Mouse (Mus musculus) telencephalon, adult 2 months (tissue): Measurements from ENCODE around the gene Rps19.
A peak's percentile ranks its signal among the peaks of the same experiment; 100 is the strongest.

Experiments used
- DNase-seq: peaks from one replicate; pipeline ENCODE4 v3.0.0-alpha.2; 2011; ENCODE audit warnings: low read depth, low spot score

Gene Rps19

DNA sequence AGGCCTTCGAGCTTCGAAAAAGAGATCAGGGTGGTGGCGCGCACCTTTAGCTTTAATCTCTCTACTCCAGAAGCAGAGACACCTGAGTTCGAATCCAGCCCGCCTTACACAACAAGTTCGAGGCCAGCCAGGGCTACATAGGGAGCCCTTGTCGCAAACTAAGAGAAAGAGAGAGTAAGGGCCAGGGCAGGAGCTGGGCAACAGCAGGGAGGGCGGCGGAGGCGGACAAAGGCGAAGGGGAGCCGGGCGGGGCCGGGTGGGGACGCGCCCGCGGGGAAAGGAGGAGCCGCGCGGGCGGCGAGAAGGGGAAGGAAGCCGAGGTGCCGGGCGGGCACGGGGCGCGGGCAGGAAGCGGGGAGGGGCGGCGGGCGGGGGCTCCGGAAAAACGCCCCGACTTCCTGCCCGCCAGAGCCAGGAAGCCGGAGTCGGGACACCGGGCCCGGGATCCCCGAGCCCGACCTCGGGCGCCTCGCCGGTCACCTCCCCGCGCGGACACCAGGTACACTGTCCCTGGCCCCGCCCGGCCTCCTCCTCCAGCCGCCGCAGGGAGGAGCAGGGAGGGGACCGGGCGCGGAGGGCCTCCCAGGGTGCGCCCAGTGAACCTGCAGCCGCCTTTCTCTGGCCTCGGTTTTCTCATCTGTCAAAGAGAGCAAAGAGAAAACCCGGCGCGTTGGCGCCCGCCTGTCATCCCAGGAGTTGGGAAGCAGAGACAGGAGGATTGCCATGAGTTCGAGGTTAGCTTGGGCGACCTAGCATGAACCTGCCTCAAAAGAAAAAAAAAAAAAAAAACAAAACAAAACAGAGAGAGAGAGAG is 18.7 kb downstream of the Rps19 start, which contains the start of gene Arhgef1:
TSS of gene Arhgef1 (plus strand) at position 283 of the 814 bp plus-strand sequence.
- no peak for DNase-seq

DNA sequence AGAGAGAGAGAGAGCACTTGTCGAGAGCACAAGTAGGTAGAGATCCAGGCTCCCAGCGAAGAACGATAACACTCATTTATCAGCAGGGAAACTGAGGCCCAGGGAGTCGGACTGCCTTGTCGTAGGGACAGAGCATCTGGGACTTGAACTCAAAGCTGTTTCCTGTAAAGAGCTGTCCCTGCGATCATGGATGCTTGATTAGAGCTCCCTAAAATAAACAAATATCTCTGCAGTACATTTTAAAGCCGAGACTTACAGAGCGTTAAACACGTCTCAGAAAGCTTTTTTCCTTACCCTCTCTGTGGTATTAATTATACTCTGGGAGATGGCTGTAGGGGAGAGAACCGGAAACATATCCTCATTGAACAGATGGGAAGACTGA is 19.3 kb downstream of the Rps19 start:
- no peak for DNase-seq

DNA sequence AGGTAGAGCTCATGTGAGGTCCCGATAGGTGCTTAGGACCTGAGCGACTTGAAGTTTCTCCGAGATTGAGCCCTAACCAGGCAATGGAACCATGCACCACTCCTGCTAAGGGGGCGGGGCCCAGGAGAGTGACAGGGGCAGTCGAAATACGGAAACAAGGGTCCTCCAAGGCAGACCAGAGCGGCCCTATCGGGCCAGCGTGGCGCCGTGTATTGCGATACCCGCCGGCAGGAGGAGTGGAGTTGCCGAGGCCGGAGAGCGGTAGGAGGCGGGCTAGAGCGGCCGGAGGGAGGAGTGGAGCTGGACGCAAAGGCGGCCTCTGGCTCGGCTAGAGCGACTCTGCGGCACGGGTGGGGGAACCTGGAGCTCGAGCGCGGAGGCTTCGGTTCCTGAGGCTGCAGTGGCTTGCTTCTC is 19.9 kb downstream of the Rps19 start:
- peak; percentile 98 for DNase-seq

DNA sequence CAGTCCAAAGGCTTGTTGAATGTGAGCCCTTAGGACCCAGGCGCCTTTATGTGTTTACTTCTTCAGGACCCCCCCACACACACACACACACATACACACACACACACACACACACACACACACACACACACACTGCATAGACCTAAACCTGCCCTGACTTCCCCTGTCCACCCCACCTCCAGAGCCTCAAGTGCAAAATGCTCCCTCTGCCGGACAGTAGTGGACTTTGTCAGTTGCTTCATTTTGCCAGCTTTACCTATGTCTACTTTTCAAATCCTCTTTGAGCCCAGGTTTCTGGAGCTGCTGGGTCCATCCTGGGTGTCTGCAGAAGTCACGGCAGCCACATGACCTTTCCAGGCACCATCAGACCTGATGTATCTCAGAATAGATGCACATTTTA is 20.8 kb downstream of the Rps19 start:
- no peak for DNase-seq

DNA sequence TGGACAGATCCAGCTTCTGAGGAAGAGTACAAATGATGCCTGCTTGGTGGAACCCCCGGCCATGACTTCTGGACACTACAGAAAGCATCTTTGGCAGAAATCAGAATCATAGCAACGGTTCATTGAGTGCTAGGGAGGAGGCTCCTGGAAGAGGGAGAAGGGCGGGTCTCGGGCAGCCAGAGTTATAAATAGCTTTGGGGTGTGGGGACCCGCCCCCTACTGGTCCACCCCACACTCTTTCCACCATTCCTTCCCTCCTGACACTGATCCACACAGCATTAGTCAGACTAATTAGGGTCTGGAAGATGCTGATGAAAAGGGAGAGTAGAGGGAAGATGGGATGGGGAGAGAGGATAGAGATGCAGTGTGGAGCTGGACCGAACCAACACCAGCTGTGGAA is 22.4 kb downstream of the Rps19 start:
- DNase-seq = no peak

DNA sequence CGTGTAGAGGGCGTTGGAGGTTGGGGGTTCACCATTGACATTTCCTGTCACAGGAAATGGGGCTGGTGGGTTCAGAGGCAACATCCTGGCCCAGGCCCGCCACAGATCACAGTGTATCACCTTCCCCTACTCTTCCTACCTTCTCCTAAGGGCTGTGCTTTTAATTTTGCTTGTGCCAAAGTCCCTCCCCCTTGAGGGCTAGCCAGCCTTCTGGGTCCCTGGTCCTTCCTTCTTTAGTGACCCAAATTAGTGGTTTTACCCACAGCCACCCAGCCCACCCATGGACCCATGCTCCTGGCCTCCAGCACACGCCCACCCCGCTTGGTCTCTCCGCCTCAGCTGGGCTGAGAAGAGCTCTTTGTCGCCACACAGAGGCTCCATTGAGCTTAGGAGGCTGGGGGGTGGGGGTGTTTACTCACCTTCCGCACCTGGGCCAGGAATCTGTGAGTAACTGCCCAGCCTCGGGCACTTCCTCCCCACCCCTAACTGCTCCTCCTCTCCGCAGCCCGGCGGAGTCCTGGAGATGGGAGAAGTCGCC is 23.1 kb downstream of the Rps19 start:
- no peak for DNase-seq

DNA sequence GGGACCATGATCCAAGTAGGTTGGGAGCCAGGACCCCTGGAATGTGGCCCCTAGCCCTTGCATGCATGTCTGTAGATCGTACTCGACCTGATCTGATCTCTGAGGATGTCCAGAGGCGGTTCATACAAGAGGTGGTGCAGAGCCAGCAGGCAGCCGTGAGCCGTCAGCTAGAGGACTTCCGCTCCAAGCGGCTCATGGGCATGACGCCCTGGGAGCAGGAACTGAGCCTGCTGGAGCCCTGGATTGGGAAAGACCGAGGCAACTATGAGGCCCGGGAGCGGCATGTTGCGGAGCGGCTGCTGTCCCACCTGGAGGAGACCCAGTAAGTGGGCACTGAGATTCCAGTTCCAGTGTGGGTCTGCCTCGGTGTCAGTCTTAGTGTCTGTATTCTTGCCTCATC is 28.3 kb downstream of the Rps19 start:
- no peak for DNase-seq

DNA sequence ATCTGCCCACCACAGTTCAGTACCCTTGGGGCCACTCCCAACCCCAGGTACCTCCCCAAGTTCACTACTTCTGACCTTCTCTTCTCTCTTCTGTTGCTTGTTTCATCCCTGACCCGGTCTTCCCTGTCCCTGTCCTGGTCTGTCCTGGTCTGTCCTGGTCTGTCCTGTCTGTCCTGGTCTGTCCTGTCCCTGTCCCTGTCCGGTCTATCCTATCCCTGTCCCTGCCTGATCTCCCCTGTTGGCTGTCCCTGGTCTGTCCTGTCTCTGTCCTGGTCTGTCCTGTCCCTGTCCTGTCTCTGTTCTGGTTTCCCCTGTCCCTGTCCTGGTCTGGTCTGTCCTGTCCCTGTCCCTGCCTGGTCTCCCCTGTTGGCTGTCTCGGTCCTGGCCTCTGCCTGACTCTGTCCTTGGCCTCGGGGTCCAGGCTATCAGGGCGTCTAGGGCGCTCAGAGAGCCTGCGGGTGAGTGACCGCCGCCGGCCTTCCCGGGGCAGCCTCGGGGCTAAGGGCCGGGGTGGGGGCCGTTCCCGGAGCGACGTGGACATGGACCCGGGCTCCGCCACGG is 34.7 kb downstream of the Rps19 start:
- no peak for DNase-seq

DNA sequence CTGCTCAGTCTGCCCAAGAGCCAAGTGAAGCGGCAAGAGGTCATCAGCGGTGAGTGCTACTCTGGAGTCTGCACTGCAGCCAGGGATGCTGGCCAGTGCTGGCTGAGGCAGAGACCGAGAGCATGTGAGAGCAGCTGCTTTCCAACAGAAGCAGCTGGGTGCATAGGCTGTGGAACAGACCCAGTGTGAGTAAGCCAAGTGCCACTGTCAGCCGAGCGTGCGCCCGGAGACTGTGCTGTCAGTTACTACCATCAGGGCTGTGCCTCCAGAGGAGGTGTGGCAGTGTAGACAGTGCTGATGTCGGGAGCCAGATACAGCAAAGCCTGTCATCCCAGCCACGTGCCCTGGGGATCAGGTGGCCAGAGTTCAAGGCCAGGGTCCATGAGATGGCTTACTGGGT is 35.6 kb downstream of the Rps19 start:
- DNase-seq = no peak

DNA sequence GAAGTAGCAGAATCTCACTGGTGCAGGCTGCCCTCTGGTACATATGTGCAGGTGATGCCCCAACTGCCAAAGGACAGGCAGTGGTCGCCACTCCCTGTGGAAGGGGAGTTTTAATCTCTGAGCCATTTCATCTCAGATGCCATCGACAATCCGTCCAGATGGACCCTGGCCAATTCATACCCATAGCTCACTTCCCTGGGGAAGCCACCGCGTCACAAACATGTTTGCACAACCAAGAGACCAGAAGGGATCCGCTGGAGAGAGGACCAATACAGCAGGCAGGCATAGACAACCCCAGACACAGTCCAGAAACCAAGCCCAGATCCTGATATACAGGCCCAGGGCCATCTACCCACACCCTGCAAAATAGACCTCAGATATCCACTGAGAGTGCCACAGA is 46.3 kb downstream of the Rps19 start:
- DNase-seq = no peak

DNA sequence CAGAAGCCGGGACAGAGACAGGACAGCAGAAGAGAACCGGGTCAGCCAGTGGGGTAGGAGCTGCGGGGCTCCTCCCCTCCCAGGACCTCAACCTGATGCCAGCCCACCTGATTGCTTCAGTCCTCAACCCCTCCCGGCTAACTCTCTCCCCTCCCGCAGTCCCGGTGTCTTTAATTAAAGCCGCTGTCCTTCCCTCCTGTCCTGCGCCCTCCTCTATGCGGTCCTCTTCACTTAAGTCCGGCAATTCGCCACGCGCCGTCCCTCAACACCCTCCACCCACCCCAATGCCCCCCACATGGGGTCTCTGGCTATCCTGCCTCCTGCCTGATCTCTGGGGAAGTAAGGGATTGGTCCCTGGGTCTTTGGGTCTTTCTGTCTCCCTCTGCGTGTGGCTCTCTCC is 47.5 kb downstream of the Rps19 start:
- no peak for DNase-seq
